Mouse (Mus musculus) right cerebral cortex, postnatal 36 days (tissue): ENCODE data around the gene Olfr1099.
A peak's percentile ranks its signal among the peaks of the same experiment; 100 is the strongest.

Source experiments
- DNase-seq, 2 experiments: peaks; one replicate each; pipeline ENCODE4 v3.0.0; 2022; ENCODE audit warnings: low spot score in 2 of 2, mixed read lengths in 1 of 2

Olfr1099 gene

DNA sequence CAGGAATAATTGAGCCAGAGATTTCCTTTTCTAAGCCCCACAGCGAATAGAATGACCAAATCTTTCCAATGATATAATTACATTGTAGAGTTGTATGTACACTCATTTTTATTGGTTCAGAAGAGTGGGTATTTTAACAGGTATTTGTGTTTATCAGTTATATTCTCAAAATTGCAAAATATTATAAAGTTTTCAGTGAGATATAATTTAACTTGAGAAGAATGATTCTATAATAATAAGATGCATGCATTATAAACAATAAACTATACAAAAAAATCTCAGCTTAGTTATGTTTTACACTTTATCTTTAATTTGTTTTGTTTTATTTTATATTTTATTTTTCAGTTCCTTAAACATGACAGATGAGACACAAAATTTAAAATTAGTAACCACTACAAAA lies at the start of gene Olfr1099:
Olfr1099 (minus strand) TSS at position 101 of the 400 bp plus-strand sequence.
- DNase-seq, result no peak

DNA sequence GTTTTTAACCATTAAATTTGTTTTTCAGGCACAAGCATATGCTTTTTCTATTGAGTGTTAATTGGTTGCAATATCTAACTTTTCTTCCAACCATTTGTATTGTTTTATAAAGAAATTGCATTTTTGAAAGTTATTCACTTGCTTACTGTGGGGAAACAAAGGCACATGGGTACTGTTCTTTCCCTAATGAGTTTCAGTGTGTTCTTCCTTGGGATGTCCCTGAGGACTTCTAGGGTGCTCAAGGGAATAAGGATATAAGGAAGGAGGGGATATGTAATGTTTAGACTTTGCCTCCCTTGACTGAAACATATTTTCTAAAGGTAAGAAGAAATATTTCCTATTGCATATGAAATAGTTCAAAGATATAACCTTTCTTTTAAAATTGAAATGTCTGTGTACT lies 37.6 kb upstream of the Olfr1099 start, which contains the start of gene Olfr1102:
Olfr1102 (plus strand) TSS at position 301 of the 400 bp plus-strand sequence.
- no peak for DNase-seq

DNA sequence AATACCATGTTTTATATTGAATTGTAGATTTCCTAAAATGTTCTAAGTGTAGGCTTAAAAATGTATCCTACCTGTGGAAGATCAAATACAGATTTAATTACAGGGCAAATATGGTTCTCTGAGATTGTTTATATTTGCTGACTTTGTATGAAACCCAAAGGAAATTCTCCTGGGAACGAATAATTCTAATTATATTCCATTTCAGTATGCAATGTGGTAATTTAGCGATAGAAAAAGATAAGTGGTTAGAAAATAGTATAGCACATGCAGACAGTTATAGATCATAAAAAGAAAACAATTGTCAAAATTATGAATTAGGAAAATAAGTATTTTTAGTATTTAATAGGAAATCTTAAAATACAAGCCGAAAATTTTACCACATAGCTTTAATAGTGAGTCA lies 30.6 kb upstream of the Olfr1099 start, which contains the start of gene Olfr1101:
Olfr1101 (minus strand) TSS at position 101 of the 400 bp plus-strand sequence.
- DNase-seq, result no peak

DNA sequence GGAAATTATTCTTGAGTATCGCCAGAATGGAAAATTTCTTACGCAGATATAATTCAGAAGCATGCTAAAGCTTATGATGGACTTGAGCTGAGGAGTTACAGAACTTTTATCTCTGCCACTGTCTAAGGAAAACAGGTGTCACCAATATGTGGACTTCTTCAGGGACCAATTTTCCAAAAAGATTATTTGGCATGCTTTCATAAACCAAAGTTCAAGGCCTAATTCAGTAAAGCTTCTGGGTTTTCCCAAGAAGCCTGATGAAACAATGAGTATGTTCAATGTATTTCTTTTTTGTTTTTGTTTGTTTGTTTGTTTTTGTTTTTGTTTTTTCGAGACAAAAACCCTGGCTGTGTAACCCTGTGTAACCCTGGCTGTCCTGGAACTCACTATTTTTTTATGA lies 19.4 kb upstream of the Olfr1099 start, which contains the start of gene Olfr1100:
Olfr1100 (minus strand) TSS at position 101 of the 400 bp plus-strand sequence.
- DNase-seq, result no peak

DNA sequence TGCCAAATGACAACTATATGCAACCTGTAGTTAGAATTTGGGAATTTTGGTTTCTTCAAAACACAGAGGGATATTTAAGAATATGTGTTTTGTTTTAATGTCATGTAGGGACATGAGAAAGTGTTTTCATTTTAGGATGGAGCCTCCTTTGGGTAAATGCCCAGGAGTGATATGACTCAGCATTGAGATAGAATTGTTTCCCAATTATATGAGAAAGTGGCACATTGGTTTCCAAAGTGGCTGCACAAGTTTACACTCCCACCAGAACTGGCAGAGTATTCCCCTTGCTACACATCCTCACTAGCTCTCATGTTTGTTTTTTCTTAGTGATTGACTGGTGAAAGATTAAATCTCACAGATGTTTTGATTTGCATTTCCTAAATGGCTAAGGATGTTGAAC lies 33.9 kb downstream of the Olfr1099 start:
- DNase-seq, result peak in 1 of 2 experiments; percentile 9

DNA sequence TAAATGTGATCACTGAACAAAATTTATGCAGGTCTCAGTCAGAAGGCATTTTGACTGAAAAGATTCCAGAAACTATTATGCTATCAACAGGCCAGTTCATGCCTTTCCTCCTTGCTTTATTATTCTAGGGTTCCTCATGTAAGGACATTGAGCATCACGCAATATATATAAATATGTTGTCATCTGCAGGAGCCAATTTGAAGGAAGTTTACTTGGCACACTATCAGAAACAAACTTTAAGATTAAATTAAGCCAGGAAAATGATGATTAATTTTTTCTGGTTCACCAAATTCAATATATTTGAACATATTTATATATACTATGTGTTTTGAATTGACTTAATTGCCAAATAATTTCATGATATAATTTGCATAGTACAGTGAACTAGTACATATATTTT lies 36.0 kb downstream of the Olfr1099 start, which contains the start of gene Olfr1098:
Olfr1098 (minus strand) TSS at position 101 of the 400 bp plus-strand sequence.
- no peak for DNase-seq

DNA sequence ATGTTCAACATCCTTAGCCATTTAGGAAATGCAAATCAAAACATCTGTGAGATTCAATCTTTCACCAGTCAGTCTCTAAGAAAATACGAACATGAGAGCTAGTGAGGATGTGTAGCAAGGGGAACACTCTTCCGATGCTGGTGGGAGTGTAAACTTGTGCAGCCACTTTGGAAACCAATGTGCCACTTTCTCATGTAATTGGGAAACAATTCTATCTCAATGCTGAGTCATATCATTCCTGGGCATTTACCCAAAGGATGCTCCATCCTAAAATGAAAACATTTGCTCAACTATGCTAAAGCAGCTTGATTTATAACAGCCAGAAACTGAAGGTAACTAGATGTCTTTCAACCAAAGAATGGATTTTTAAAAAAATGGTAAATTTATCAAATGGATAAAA lies 54.8 kb downstream of the Olfr1099 start:
- no peak for DNase-seq
